Mouse (Mus musculus) bone marrow, adult 2 months (tissue): ENCODE results near the gene Tnfsf15. TPM values are rescaled to one million over a fixed set of nuclear protein-coding genes. Genes with fewer than 3 reads are reported as not detected.

Experiments
- H3K27ac ChIP-seq: fragments of 200-500 bp; 2 replicates; pipeline ENCODE4 v1.5.1; 2012; ENCODE audit warnings: low read depth, mild to moderate bottlenecking, control low read depth, inconsistent platforms, low read length; ENCODE audit not compliant: control insufficient read depth, poor library complexity, insufficient read depth
- H3K4me1 ChIP-seq: fragments of 200-500 bp; 2 replicates; pipeline ENCODE4 v1.6.1; 2011; ENCODE audit warnings: low read length; ENCODE audit not compliant: control insufficient read depth, insufficient read depth
- H3K4me3 ChIP-seq: fragments of 200-500 bp; replicated peaks from 2 replicates; pipeline ENCODE3; 2011; ENCODE audit warnings: mild to moderate bottlenecking, low read depth, low read length, control low read depth; ENCODE audit not compliant: control insufficient read depth
- CTCF ChIP-seq: fragments of 200-500 bp; IDR thresholded peaks from 2 replicates; pipeline ENCODE4 v1.5.1; 2011; ENCODE audit warnings: low read length, control low read depth; ENCODE audit not compliant: control insufficient read depth, insufficient read depth
- POLR2A ChIP-seq: fragments of 200-500 bp; IDR thresholded peaks from 2 replicates; pipeline ENCODE4 v1.6.1; 2011; ENCODE audit warnings: low read depth, mild to moderate bottlenecking, control low read depth, low read length, borderline replicate concordance; ENCODE audit not compliant: control insufficient read depth
- WGBS: fragments of 180-500 bp; shearing (Covaris S2); methylation state at CpG from one replicate; pipeline ENCODE4 v1.1.7; 2018; 5-methylcytosine and 5-hydroxymethylcytosine counted together
- polyA plus RNA-seq: library from polyadenylated mRNA; stranded (reverse); fragments of >200 nt; gene quantifications from 2 replicates; pipeline ENCODE4 v1.2.4, GENCODE M21; 2011; ENCODE audit warnings: low replicate concordance; ENCODE audit not compliant: missing spikeins, insufficient read depth, insufficient read length

Gene Tnfsf15
- polyA plus RNA-seq, 1 experiment: not detected

DNA sequence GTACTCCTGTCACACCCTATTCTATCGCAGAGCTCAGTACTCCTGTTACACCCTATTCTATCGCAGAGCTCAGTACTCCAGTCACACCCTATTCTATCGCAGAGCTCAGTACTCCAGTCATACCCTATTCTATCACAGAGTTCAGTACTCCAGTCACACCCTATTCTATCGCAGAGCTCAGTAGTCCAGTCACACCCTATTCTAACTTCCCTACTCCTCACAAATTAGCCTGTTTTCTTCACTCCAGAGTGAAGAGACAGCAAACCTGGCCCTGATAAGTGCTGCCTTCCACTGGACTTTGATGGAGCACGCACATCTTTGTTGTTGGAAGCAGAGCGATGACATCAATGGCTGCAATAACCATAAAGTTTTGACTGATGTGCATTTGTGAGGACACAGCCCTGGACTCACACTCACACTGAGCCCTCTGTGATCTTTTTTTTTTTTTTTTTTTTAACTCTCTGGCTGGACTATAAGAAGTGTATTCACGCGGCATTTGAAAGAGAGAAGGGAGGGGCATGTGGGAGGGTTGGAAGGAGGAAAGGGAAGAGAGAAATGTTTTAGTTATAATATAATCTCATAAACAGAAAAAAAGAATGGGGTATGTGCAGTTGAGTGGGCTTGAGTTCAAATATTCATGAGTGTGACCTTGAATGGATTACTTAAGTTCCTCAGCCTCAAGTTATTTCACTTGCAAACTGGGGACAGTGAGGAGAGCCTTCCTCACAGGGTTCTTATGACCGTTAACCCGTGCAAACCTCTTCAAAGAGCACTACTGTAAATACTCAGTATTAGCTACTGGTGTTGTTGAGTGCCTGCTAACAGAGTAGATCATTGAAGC lies 60.3 kb downstream of the Tnfsf15 start:
- Histone ChIP-seq H3K4me1 (peaks cover 3% of the 10 kb centered on the region; the same call in 1 of the 2 replicates), H3K4me3 (no peak overlapping the region), H3K27ac (no peak overlapping the region)
- no peak for TF ChIP-seq POLR2A
- no peak for TF ChIP-seq CTCF
- 72% methylated on average over 10 of the region's 10 CpGs for WGBS

GRCm38 (mm10) chr4:63683716-63684115 lies 61.2 kb downstream of the Tnfsf15 start:
- no peak for TF ChIP-seq POLR2A
- TF ChIP-seq CTCF: no peak

DNA sequence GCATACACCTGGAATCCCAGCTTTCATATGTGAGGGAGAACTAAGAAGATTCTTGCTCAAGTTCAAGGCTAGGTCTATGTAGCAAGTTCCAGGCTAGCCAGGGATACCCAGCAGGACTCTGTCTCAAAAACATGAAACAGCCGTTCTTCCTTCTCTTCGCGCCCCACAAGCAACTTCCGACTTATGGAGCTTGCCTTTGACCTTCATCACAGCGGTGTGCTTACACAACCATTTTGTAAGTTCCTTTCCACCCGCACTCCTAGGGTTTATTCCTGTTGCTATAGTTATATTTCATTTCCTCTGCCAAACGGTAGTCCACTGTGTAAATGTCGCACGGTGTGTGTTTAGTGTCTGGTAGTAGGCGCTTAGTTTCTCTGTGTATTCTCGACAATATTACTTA lies 61.9 kb downstream of the Tnfsf15 start:
- 36% methylated on average over 11 of the region's 11 CpGs for WGBS
- Histone ChIP-seq H3K4me1 (peaks cover 3% of the 10 kb centered on the region; the same call in 1 of the 2 replicates), H3K4me3 (no peak overlapping the region), H3K27ac (no peak overlapping the region)
- no peak for TF ChIP-seq POLR2A
- TF ChIP-seq CTCF: no peak

More at GRCm38 (mm10) chr4:63683716-63684115, 61.2 kb downstream of the Tnfsf15 start:
- H3K27ac ChIP-seq: no peak overlapping the region
- WGBS: 73% methylated on average over 6 of the region's 6 CpGs
- peaks cover 3% of the 10 kb centered on the region; the same call in 1 of the 2 replicates for H3K4me1 ChIP-seq
- no peak overlapping the region for H3K4me3 ChIP-seq

DNA sequence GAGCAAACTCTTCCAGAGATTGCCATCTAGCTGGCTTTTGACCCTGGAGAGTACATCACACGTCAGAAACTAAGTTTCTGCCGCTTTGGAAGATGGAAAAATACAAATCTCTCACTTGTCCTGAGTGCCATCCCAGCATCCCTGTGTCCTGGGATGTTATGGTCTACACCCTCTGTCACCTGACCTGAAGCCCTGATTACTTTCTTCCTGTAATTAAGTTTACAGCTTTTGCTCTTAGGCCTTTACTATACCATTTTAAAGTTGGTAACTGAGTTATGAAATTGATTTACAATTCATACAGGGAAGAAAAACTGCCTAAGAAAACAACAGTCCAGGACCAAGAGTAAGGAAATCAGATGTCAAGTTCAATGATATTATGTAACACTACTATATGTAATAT lies 62.5 kb downstream of the Tnfsf15 start:
- no peak overlapping the region for H3K27ac ChIP-seq
- no peak overlapping the region for H3K4me3 ChIP-seq
- TF ChIP-seq CTCF (no peak), POLR2A (no peak)
- H3K4me1 ChIP-seq: peaks cover 3% of the 10 kb centered on the region; the same call in 1 of the 2 replicates
- whole genome bisulfite sequencing: 62% methylated on average over 2 of the region's 2 CpGs

GRCm38 (mm10) chr4:63681557-63681956 lies 63.4 kb downstream of the Tnfsf15 start:
- Histone ChIP-seq H3K4me3 (no peak overlapping the region), H3K27ac (no peak overlapping the region), H3K4me1 (peaks cover 3% of the 10 kb centered on the region; the same call in 1 of the 2 replicates)
- TF ChIP-seq CTCF: no peak
- TF ChIP-seq POLR2A: no peak
- 79% methylated on average over 3 of the region's 3 CpGs for WGBS

Other genes with a start within 250 kb of the Tnfsf15 start
- 1.6 and 13.0 TPM in 2 replicates for gene Whrn, start 249.1 kb downstream of the Tnfsf15 start, polyA plus RNA-seq
- gene Atp6v1g1, start 200.3 kb downstream of the Tnfsf15 start, polyA plus RNA-seq: 79.7 and 87.6 TPM in 2 replicates
- gene Tmem268, start 186.3 kb downstream of the Tnfsf15 start, polyA plus RNA-seq: 5.6 and 8.5 TPM in 2 replicates
- gene Gm11213, start 139.9 kb downstream of the Tnfsf15 start, polyA plus RNA-seq: not detected in 2 replicates
- gene Tex48, start 122.7 kb downstream of the Tnfsf15 start, polyA plus RNA-seq: not detected in 2 replicates
- gene Gm11214, start 81.7 kb downstream of the Tnfsf15 start, polyA plus RNA-seq: not detected in 2 replicates
- 0.25 and 0.52 TPM in 2 replicates for gene Tnfsf8, start 116.2 kb upstream of the Tnfsf15 start, polyA plus RNA-seq